Mouse (Mus musculus): ENCODE results near the gene Hdgf.

DNA sequence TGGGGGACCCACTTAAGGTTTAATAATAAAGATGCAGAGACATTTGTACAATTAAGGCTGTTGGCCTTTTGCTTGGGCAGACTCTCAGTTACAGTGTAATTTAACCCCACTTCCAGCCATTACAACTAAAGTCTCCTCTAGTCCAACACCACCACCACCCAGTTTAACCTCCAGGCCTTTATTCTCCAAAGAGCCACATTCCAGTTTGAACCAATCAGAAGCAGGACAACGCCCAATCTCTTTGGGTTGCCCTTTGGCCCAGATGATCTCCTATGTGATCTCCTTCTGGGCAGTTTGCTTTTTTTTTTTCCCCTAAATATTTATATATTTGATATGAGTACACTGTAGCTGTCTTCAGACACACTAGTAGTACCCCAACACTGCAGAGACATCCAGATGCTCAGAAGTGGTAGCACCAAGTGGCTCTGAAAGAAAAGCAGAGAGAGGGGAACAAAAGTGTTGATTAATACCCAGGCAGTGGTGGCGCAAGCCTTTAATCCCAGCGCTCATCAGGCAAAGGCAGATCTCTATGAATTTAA is 12.7 kb upstream of the Hdgf start:
- TF ChIP-seq USF1 (IDR thresholded peaks at IDR 0.05; ENCODE audit: low read depth) = no peak
- no peak for TF ChIP-seq POLR2A (IDR thresholded peaks at IDR 0.05; ENCODE audit: insufficient read length, low read depth)
- no peak for TF ChIP-seq TCF3 (IDR thresholded peaks at IDR 0.05; ENCODE audit: insufficient read length, low read depth)
- no peak for TF ChIP-seq E2F4 (IDR thresholded peaks at IDR 0.05; ENCODE audit: insufficient read depth)
- TF ChIP-seq REST (IDR thresholded peaks at IDR 0.05; ENCODE audit: insufficient read depth, insufficient read length) = no peak
- no peak for TF ChIP-seq MYOD1 (IDR thresholded peaks at IDR 0.05; ENCODE audit: control insufficient read depth in 1 of 3, insufficient read length in 2 of 3, low read depth in 2 of 3)
